Mouse (Mus musculus) inflammation-experienced regulatory T-cells, adult 6 months (primary cell): ENCODE data around the gene Gldn. TPM values are rescaled to one million over a fixed set of nuclear protein-coding genes. Genes with fewer than 3 reads are reported as not detected.

ENCODE experiments used
- ATAC-seq: one replicate; pipeline ENCODE4 v1.8.0; 2017
- polyA plus RNA-seq, 3 experiments: library from polyadenylated mRNA; unstranded; fragments of 100-300 nt; shearing (Covaris generic); gene quantifications; one replicate each; pipeline ENCODE4 v1.2.1; 2017

The Gldn gene
- polyA plus RNA-seq = not detected

DNA sequence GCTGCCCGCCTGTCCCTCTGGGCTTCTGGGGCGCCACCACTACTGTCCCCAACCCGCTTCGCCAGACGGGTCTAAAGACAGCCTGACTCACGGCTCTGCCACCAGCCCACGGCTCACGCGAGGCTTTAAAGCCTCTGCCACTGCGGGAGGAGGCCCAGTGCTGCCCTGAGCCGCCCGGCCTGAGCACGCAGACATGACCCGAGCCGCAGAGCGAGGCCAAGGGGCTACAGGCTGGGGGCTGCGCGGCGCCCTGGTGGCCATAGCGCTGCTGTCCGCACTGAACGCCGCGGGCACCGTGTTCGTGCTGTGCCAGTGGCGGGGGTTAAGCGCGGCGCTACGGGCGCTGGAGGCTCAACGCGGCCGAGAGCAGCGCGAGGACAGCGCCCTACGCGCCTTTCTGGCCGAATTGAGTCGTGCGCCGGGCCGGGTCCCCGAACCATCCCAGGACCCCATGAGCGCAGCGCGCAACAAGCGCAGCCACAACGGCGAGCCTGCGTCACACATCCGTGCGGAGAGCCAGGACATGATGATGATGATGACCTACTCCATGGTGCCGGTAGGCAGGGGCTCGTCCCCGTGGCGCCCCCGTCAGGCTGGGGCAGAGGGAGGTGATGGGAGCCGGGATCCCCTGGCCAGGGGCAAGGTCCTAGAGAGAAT, at the start of gene Gldn:
Gene Gldn, plus strand, starts transcription at position 156 of the 657 bp plus-strand sequence.
- no peak for ATAC-seq

DNA sequence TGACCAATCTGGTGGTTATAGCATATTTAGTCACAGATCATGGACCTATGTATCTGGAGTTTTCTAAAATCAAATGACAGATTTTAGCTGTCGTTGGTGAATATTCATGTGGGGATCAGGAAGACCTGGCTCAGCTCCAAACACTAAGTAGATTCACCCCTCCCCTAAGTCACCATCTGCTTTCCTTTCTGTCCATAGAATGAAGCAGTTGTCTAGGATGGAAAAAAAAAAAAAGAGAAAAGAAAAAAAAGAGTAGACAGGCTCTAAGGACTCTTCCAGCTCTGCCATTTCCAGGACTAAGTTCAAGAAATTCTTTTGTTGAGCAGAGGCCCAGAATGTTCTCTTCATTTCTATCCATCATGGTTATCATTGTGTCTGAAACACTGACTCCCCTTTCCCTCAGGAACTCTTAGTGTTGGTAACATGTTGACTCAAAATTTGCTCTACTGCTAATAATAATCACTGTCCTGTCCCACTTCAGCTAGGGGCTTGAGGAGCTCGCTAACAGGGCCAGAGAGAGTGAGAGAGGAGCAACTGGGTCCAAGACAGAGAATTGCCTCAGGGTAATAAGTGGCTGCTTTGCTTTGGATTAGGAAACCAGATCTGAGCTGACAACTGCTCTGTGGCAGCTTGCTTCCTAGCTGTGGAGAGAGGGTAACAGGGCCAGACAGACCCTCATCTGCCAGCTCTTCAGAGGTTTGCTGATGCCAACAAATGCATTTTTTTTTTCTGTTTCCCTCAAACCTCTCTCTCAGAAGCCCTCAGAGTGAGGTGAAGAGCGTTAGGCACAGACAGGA, 41.2 kb upstream of the Gldn start:
- no peak for ATAC-seq

DNA sequence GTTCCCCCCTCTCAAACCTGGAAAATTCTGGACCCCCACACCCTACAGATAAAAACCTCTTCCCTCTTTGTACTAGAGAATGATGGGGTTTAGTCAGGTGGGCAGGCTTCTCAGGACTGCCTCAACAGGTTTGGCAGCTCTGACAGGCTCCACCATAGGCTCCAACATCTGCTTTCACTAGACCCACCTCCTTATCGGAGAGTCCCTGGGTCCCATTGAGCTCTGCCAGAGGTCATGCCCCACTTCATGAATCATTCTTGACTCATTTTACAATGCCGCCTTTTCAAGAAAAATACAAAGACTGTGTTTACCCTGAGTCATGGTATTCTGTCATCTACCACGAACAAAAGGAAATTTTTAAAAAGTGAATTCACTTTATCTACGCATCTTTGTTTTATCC, 21.5 kb upstream of the Gldn start:
- ATAC-seq = no peak

DNA sequence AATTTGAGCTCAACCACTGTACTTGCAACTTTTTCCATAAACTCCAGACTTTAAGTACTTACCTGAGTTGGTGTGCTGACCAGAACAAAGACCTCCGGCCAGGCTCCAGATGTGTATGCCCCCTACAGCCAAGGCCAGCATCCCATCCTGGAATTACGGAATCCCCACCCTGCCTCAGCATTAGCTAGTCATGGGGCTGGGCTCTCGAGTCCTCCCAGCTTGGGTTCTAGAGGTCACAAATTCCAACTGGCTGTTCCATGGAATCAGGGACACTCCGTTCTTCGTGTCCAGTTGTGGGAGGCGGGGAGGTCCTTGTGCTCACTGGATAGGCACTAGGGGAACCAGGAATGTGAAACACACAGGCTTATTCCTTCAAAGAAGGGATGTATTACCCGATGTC, 18.3 kb upstream of the Gldn start, which contains the start of gene Cyp19a1:
Gene Cyp19a1, minus strand, starts transcription at position 101 of the 400 bp plus-strand sequence.
- ATAC-seq = no peak

DNA sequence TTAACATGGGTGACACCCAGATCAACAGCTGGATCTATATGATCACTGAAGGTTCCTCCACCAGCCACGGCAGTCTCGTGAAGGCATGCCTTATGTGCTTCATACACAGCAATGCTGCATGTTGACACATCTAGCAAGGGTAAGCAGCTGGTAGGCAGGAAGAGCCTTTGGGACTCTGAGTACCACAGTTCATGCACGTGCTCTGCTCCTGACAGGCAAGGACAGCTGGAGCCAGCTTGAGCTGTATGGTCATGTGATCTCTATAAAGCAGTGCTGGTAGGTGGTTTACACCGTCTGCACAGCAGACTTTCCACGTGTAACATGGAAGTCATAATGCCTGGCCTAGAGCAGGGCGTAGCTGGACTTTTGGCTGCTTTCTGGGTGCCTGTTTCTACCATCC, 16.3 kb upstream of the Gldn start:
- no peak for ATAC-seq

DNA sequence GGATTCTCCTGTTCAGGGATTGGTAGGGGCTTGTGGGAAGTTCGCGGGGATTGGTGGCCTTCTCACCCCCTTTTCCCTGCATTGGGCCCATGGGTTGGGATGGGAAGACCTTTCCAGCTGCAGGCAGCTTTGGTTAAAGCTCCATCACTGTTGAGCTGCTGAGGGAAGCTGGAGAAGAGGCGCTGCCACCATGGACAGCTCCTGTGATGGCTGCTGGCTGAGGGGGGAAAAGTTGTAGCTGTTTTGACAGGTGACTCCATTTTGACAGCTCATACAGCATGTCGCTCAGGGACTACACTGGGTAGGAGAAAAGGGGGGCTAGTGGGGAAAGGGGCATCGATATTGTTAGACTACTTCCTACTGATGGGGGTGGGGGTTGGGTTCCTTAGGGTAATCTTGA, 15.4 kb upstream of the Gldn start:
- no peak for ATAC-seq

DNA sequence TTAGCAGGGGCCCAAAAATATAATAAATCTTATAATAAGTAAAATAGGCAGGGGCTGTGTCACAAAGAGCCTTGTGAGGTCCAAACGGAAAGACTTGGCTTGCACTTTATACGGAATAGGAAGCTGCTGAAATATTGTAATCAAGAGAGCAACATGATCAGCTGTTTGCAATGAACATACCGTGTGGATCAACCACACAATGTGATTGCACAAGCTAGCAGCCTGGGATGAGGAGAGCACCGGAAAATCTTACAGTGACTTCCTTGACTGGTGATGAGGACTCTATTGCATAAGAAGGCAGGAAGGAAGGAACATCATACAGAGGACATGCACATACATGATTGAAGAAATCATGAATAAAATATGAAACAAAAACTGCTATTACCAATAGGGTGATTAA, 11.0 kb upstream of the Gldn start:
- no peak for ATAC-seq

DNA sequence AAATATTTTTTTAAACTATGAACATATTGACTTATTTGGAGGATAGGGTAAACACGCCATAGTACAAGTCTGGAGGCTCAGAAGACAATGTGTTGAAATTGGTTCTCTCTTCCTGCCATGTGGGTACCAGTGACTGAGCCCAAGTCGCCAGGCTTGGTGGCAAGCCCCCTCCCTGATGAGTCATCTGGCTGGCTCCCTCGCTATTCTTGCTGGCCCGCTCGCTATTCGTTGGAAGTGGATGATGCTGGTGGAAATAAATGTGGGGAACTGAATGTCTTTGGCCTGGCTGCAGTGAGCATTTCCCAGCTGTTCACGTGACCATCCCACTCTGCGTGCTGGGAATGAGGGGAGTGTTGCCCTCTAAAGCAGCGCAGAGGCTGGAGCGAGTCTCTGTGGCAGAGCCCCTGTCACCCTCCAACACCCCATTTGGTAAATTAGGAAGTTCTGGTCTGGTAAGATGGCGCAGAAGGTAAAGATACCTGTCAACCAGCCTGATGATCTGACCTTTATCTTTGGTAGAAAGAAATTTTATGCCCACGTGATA, 7.2 kb upstream of the Gldn start:
- no peak for ATAC-seq

DNA sequence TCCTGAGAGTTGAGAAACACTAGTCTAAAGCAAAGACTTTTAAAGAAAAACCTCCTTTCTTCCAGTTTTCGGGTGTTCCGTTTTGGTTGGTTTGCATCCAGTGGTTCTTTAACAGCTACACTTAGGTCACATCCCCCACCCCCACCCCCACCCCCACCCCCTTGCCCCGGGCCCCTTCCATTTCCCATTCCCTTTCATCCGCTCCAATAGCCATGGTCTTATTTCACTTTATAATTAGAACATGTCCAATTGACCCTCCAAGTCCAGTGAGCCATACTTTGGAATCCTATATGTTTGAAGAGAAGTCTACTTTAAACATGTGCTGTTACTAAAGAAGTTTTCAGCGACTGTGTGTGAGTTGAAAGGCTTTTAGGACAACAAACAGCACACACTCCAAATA, 1.5 kb downstream of the Gldn start:
- no peak for ATAC-seq

DNA sequence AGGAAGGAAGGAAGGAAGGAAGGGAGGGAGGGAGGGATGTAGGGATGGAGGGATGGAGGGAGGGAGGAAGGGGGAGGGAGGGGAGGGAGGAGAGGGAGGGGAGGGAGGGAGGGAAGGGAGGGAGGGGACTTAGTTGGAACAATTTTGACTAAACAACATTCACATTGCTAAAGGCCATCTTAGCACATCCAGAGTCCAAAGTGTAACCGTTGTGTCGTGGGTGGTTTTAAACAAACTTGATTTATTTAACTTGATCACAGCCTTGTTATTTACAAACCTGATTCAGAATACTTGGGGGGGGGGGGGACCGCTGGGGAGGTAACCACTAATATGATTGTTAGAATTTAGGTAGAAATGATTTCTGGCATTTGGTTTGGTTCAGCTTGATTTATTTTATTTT, 13.1 kb downstream of the Gldn start:
- ATAC-seq = no peak

DNA sequence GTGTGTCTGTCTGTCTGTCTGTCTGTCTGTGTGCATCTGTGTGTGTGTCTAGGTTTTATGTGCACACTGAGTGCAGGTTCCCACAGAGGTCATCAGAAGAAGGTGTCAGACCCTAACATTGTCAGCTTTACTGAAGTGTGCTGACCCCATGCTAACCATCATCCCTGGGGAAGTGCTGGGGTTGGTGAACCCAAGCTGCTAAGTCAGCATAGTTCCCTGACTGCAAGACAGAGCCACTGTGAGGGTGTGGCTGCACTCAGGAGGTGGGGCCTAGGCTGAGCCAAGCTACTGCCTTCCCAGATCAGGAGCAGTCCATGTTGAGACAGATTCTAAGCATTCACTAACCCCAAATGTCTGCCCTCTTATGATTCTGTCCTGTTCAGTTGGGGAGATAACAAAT, 13.5 kb downstream of the Gldn start:
- no peak for ATAC-seq

DNA sequence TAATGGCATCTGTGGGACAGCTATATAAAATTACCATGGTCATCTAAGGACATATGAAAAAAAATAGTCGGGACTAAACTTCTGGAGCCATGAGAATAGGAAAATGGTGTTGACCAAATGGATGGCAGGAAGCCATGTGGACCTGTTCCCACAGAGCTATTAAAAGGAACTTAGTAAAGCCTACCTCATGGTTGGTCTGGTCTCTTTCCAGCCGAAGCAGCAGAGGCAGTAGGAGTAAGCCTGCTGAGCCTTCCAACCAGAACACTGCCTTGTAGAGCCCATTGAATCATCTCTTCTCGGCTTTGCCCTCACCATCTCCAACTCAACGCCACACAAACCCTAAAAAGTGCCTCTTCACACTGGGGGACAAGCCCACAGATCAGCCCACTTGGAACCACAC, 15.0 kb downstream of the Gldn start:
- no peak for ATAC-seq

DNA sequence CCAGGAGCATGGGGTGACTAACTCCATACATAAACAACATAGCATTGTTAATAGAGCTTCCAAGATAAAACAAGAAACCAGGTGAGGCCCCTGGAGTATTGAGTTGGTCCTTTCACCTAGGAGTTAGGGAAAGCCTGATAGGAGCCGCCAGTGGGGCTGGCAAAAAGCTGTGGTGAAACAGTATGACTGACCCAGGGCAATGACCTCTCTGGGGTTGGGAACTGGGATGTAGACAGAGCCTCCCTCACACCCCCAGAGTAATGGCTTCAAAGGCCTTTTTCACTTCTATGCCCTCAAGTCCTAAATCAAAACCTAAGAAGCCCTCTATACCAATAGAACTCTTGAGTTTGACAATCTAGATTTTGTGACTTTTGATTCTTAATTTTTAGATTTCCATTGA, 21.9 kb downstream of the Gldn start:
- no peak for ATAC-seq

DNA sequence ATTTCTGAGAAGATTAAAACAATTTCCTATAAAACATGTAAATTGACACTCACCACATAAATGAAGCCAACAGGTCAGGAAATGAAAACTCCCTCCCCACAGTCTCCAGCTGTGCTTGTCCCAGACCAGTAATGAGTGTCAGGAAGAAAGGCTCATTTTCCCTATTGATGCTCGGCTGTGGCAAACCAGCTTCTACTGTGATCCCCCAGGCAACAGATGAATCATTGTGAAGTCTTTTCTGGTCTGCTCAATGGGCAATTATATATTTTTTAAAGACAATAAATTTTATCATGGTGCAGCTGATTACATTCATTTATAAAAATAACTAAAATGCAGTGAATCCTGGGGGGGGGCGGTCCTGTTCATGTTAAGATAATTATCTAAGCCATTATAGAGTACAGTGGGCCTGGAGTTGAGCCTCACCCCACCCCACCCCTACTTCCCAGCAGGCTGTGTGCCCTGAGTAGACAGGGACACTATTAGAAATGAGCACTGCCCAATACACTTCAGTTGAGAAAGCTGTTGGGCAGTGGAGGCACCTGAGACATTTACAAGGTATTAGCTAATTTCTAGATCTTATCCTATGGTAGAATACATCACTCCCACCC, 22.6 kb downstream of the Gldn start:
- ATAC-seq = no peak

DNA sequence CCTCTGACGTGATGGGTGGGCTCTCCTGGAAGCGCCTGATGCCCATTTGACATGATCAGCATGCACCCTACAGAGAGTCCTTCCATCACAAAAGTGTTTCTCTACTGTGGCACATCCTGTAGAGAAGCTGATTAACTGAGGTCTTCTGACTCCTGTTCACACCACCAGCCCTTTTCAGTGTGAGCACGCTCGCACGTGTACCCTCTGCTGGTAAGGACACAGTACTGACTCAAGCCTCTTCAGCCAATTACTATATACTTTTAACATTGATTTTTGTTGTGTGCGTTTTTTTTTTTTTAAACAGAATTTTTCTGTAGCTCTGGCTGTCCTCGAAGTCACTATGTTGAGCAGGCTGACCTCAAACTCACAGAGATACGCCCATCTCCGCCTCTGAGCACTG, 30.1 kb downstream of the Gldn start:
- no peak for ATAC-seq

DNA sequence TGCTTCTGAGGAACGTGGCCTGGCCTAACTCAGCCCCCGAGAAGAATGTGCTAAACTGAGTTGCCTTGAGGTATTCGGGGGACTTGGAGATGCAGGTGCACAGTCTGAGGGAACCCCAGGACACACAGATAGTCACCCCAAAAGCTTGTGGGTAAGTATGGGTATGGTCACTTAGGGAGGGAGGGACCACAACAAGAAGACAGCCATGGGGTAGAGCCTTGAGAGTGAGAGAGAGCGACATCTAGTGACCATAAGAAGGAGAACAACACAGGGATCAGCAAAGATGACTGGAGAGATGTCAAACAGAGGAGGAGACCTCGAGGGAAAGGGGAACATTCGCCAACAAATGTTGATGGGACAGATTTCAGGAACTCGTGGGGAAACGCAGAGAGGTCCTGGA, 37.2 kb downstream of the Gldn start:
- ATAC-seq = no peak

DNA sequence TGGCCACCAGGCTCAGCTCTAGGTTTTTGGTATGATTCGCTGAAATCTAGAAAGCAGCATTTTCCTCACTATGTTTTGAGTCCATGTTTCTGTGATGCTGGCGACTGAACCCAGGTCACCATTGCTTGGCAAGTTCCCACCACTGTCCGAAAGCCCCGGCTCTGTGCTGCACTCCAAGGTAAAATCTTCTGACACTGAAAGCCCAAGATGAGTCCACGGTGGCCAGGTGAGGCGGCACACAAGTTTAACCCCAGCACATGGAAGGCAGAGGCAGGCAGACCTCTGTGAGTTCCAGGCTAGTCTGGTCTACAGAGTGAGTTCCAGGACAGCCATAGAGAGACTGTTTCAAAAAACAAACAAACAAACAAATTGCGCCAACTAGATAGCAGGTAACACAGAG, 42.9 kb downstream of the Gldn start:
- ATAC-seq = no peak

DNA sequence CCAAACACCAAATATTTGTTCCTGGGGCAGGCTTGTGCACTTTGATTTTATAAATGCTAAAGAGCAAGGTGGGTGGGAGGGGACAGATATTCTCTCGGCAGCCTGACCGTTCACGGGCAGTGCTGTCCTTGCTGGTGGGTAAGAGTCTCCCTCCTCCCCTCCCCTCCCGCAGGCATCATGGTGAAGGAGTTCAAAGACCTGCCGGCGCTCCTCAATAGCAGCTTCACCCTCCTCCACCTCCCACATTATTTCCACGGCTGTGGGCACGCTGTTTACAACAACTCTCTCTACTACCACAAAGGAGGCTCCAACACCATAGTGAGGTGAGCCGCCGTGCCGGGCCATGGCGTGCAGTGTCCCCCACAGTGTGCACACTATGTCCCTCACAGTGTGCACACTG, 49.3 kb downstream of the Gldn start:
- no peak for ATAC-seq

DNA sequence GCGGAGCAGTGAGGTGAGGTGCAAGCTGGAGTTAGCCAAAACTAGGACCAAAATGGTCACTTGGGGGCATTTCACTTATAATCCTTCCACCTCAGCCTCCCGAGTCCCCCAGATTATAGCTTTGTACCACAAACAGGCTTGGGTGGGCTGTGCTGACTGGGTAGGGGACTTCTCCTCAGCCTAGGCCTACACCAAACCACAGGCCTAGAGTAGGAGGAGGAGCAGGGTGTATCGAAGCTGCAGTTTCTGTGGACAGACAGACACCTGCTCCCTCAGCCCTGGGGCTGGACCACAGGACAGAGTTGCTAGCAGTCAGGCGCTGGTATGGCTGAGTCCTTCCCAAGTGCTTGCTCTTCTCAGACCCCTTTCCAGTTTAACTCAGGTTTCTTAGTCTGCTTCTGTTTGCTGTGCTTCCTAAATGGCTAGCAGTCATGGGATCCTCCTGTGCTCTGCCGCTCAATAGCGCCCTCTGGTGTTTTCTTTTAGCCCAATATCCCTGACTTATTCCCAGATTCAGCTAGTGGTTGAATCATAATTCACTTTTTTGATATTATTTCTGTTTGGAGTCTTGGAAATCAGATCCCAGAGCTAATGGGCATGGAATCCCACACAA, 50.4 kb downstream of the Gldn start:
- ATAC-seq = no peak

DNA sequence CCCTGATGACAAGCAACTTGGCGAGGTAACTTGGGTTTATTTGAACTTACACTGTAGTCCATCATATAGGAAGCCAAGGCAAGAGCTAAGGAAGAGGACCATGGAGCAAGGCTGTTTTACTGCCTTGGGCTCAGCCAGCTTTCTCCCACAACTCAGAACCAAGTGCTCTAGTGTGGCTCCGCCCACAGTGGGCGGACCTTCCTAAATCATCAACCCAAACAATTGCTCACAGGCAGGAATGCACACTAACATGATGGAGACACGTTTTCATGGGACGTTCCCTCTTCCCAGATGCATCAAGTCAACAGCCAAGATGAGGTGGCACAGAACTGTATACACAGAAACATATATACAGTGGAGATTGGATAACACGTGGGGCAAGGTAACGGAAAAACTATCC, 55.7 kb downstream of the Gldn start:
- ATAC-seq = no peak

DNA sequence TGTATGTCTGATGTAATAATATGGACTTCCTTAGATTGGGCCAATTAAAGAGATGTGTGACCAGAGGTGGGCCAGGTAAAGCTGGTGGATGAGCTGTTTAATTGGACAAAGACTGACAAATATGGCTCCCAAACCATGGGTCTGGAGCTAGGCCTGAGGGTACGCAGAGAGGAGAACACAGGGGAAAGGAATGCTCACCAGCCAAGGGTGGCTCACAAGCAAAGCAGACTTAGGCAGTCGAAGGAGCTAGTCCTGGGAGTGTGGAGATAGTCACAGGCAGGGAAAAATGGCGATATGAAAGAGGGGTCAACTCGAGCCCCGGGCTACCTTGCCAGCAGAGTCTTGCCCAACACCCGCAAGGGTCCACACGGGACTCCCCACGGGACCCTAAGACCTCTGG, 70.5 kb downstream of the Gldn start:
- ATAC-seq = no peak
